Mouse (Mus musculus) forebrain, postnatal 0 days (tissue): ENCODE results near the gene Lysmd4. TPM values are rescaled to one million over a fixed set of nuclear protein-coding genes. Genes with fewer than 3 reads are reported as not detected.

Source experiments
- ATAC-seq: fragments of 200-750 bp; cut with Nextera tagmentation; 2 replicates; pipeline ENCODE4 v1.8.0; 2017; ENCODE audit warnings: mild to moderate bottlenecking, moderate library complexity
- DNase-seq: peaks from one replicate; pipeline ENCODE4 v3.0.0-alpha.2; 2015
- H3K27ac ChIP-seq: fragments of 300-500 bp; sonication (generic); 2 replicates; pipeline ENCODE4 v1.5.1; 2014; ENCODE audit warnings: low read depth, mild to moderate bottlenecking, antibody characterized with exemption, low read length, moderate library complexity, mixed read lengths
- H3K27me3 ChIP-seq: fragments of 300-500 bp; sonication (generic); 2 replicates; pipeline ENCODE4 v1.6.1; 2014; ENCODE audit warnings: mild to moderate bottlenecking, low read length, mixed read lengths; ENCODE audit not compliant: insufficient read depth
- H3K36me3 ChIP-seq: fragments of 300-500 bp; sonication (generic); 2 replicates; pipeline ENCODE4 v1.6.1; 2014; ENCODE audit warnings: mild to moderate bottlenecking, moderate library complexity; ENCODE audit not compliant: insufficient read depth
- H3K4me1 ChIP-seq: fragments of 300-500 bp; sonication (generic); 2 replicates; pipeline ENCODE4 v1.6.1; 2014; ENCODE audit warnings: antibody characterized with exemption; ENCODE audit not compliant: insufficient read depth
- H3K4me2 ChIP-seq: fragments of 300-500 bp; sonication (generic); 2 replicates; pipeline ENCODE4 v1.6.1; 2014; ENCODE audit warnings: low read depth, mild to moderate bottlenecking, moderate library complexity
- H3K4me3 ChIP-seq: fragments of 300-500 bp; sonication (generic); 2 replicates; pipeline ENCODE4 v1.5.1; 2014; ENCODE audit warnings: low read depth, low read length, mixed read lengths
- H3K9ac ChIP-seq: fragments of 300-500 bp; sonication (generic); 2 replicates; pipeline ENCODE4 v1.6.1; 2014; ENCODE audit warnings: mild to moderate bottlenecking
- H3K9me3 ChIP-seq: fragments of 300-500 bp; sonication (generic); 2 replicates; pipeline ENCODE4 v1.6.1; 2016; ENCODE audit warnings: low read length
- CTCF ChIP-seq: sonication (generic); IDR thresholded peaks from 2 replicates; pipeline ENCODE4 v1.5.1; 2016; ENCODE audit warnings: antibody characterized with exemption, control low read depth, low read depth
- WGBS: fragments of 180-500 bp; shearing (Covaris S2); extraction: QIAGEN DNeasy Blood & Tissue Kit; methylation state at CpG from one replicate; pipeline ENCODE4 v1.1.7; 2014; 5-methylcytosine and 5-hydroxymethylcytosine counted together
- polyA plus RNA-seq: library from polyadenylated mRNA; unstranded; fragments of >200 nt; fragmentation: Nextera tagmentation; extraction: Ambion mirVana; gene quantifications from 2 replicates; pipeline ENCODE4 v1.2.1, GENCODE M21; 2015
- total RNA-seq: library from RNA; depleted of rRNA; stranded (reverse); fragments of >200 nt; gene quantifications from 2 replicates; pipeline ENCODE4 v1.2.3, GENCODE M21; 2014; rRNA removed

Gene Lysmd4
- total and polyA plus RNA-seq, 2 experiments from 2014 or later: 40.7 to 44.9 TPM

DNA sequence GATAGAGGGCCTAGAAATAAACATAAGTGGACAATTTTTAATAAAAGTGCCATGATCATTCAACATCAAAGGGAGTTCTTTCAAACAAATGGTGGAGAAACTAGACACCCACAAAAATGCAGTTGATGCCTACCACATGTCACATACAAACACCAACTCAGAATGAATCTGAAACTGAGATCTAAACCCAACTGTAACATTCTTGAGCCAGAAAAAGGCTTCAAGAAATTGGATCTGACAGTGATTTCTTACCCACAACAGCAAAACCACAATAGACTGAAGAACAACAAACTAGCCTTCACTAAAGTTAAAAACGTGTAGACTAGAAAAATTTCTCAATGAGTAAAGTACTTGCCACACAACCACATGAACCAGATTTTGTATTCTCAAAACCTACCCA, 98.0 kb downstream of the Lysmd4 start:
- Histone ChIP-seq H3K36me3 (no peaks in the 10 kb centered on the region), H3K27ac (no peak overlapping the region), H3K27me3 (no peaks in the 10 kb centered on the region), H3K4me1 (no peaks in the 10 kb centered on the region), H3K9me3 (no peaks in the 10 kb centered on the region), H3K9ac (no peak overlapping the region), H3K4me2 (no peak overlapping the region), H3K4me3 (no peak overlapping the region)
- DNase-seq (no peak), ATAC-seq (no peak)
- no peak for TF ChIP-seq CTCF
- 91% methylated on average over 1 of the region's 1 CpGs for WGBS

DNA sequence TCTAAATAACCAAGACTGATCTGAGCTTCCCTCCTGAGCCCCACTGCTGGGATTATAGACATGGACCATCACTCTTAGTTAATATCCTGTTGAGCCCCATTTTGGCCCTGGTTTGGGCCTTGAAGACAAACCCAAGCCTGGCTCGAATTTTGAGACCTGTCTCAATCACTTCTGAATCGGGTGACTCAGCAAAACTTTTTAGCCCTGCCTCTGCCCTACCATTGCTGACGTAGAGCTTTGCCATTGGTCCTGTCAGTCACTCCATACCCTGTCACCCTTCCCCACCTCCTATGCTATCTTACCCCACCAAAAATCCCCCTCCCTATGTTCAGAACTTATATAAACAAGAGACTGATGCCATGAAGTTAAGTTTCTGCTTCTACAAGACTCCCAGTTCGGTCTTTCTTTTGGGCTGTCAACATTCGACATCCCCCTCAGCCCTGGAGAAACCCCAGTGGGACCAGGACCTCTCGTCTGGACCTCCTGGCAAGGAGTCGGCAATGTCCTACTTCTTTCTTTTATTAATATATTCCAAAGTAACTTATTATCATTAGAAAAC, 119.8 kb downstream of the Lysmd4 start:
- DNase-seq (no peak), ATAC-seq (no peak)
- Histone ChIP-seq H3K4me2 (no peak overlapping the region), H3K36me3 (no peaks in the 10 kb centered on the region), H3K4me1 (no peaks in the 10 kb centered on the region), H3K4me3 (no peak overlapping the region), H3K9ac (no peak overlapping the region), H3K9me3 (no peaks in the 10 kb centered on the region), H3K27ac (no peak overlapping the region), H3K27me3 (no peaks in the 10 kb centered on the region)
- WGBS: 88% methylated on average over 7 of the region's 7 CpGs
- no peak for TF ChIP-seq CTCF

DNA sequence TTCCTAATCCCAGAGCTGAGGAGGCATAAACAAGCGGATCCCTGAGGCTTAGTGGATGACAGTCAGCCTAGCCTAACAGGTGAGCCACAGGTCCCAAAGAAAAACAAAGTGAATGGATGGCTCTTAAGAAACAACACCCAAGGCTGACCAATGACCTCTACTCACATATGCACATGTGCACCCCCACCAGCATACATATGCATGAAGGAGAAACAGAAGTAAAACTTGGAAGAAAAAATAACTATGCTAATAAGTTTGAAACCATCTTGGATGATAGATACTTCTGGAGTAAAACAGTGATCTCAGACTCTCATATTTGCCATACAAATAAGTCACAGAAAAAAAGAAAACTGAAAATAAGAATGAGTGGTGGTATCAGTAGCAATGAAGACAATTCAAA, 122.1 kb downstream of the Lysmd4 start:
- H3K4me1 ChIP-seq: no peaks in the 10 kb centered on the region
- no peak for ATAC-seq
- H3K36me3 ChIP-seq: no peaks in the 10 kb centered on the region
- H3K4me2 ChIP-seq: no peak overlapping the region
- H3K27ac ChIP-seq: no peak overlapping the region
- H3K9me3 ChIP-seq: no peaks in the 10 kb centered on the region
- WGBS: 85% methylated on average over 1 of the region's 1 CpGs
- H3K27me3 ChIP-seq: no peaks in the 10 kb centered on the region
- no peak for DNase-seq
- no peak overlapping the region for H3K4me3 ChIP-seq
- no peak for TF ChIP-seq CTCF
- no peak overlapping the region for H3K9ac ChIP-seq

DNA sequence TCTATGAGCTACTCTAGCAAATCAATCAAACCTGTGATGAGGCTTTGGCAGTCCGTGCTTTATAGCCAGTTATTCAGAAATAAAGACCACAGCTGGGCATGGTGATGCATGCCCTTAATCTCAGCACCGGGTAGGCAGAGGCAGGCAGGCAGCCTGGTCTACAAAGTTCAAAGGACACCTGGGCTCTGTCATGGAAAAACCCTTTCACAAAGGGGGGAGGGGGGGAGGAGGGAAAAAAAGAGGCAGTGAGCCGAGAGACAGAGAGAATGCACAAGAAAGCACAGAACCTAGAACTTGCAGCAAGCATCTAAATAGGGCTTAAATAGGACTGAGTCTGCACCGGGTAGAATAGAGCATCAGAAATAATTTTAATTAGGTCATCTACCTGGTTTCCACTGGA, 130.6 kb downstream of the Lysmd4 start:
- H3K27me3 ChIP-seq: no peaks in the 10 kb centered on the region
- H3K9me3 ChIP-seq: no peaks in the 10 kb centered on the region; the same call in 1 of the 2 replicates
- H3K4me3 ChIP-seq: no peak overlapping the region
- no peak overlapping the region for H3K4me2 ChIP-seq
- ATAC-seq (no peak), DNase-seq (no peak)
- TF ChIP-seq CTCF: no peak
- H3K36me3 ChIP-seq: no peaks in the 10 kb centered on the region
- no peaks in the 10 kb centered on the region for H3K4me1 ChIP-seq
- H3K9ac ChIP-seq: no peak overlapping the region
- H3K27ac ChIP-seq: no peak overlapping the region
- WGBS: 72% methylated on average over 4 of the region's 4 CpGs

DNA sequence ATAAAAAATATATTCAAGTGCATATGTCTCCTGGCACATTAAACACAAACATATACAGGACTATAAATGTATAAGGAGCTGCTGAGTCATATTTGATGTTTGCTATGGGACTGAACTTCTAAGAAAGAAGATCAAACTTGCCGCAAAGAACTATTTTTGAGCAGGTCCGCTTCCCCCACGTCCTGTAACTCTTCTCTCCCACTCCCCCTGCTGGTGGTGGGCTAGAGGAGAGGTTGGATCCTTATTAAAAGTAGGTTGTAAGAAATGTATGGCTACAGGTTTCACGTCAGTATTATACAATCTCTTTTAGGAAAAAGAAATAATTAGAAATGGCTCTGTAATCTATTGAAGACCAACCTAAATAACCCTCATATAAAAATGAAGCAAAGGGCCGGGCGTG, 131.3 kb downstream of the Lysmd4 start:
- ATAC-seq (no peak), DNase-seq (no peak)
- TF ChIP-seq CTCF: no peak
- H3K4me2 ChIP-seq: no peak overlapping the region
- H3K4me3 ChIP-seq: no peak overlapping the region
- H3K4me1 ChIP-seq: no peaks in the 10 kb centered on the region
- 90% methylated on average over 6 of the region's 6 CpGs for WGBS
- no peak overlapping the region for H3K9ac ChIP-seq
- H3K27ac ChIP-seq: no peak overlapping the region
- no peaks in the 10 kb centered on the region; the same call in 1 of the 2 replicates for H3K9me3 ChIP-seq
- no peaks in the 10 kb centered on the region for H3K27me3 ChIP-seq
- H3K36me3 ChIP-seq: no peaks in the 10 kb centered on the region

DNA sequence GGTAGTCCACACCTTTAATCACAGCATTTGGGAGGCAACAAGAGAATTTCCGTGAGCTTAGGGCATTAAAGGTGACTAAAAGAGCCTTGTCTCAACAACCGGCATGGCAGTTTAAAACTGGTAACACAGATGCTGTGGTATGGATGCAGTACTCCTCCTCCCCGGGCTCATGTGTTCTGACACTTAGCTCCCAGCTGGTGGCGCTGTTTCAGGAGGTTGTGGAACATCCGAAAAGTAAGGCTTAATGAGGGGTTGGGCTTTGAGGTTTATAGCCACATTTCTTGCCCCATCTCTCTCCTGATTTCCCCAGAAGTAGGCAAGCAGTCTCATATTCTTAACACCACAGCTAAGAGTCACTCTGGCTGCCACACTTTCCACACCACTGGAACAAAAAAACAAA, 133.5 kb downstream of the Lysmd4 start:
- H3K4me2 ChIP-seq: no peak overlapping the region
- H3K4me1 ChIP-seq: no peaks in the 10 kb centered on the region
- ATAC-seq (no peak), DNase-seq (no peak)
- 92% methylated on average over 5 of the region's 5 CpGs for WGBS
- no peak overlapping the region for H3K9ac ChIP-seq
- TF ChIP-seq CTCF: no peak; the same call in 1 of the 2 replicates
- H3K9me3 ChIP-seq: no peaks in the 10 kb centered on the region; the same call in 1 of the 2 replicates
- no peaks in the 10 kb centered on the region for H3K27me3 ChIP-seq
- no peak overlapping the region for H3K27ac ChIP-seq
- no peaks in the 10 kb centered on the region for H3K36me3 ChIP-seq
- H3K4me3 ChIP-seq: no peak overlapping the region

Other genes starting within 250 kb of the Lysmd4 start
- gene Mef2a, start 150.3 kb downstream of the Lysmd4 start, total RNA-seq: 62.2 and 80.9 TPM in 2 replicates
- 31.1 and 47.7 TPM in 2 replicates for gene Mef2a, start 150.3 kb downstream of the Lysmd4 start, polyA plus RNA-seq